Mouse (Mus musculus): ENCODE measurements around the gene Cxcr3. TPM values are rescaled to one million over a fixed set of nuclear protein-coding genes. Genes with fewer than 3 reads are reported as not detected.

Gene Cxcr3
- total and polyA plus RNA-seq, 3 experiments, result not detected

GRCm38 (mm10) chrX:101697537-101697936, 36.5 kb downstream of the Cxcr3 start:
- Histone ChIP-seq H3K79me2 (replicated peaks; ENCODE audit: control insufficient read depth, extremely low read depth, insufficient read depth, poor library complexity, severe bottlenecking) (no peaks in the 10 kb centered on the region), H3K9me3 (replicated peaks; ENCODE audit: low read length) (no peaks in the 10 kb centered on the region), H3K4me1 (ENCODE audit: control insufficient read depth in 1 of 2, insufficient read depth in 2 of 2) (no peaks in the 10 kb centered on the region), H3K4me3 (replicated peaks in 1 of 3; ENCODE audit: low read depth in 2 of 3, low read length in 2 of 3, poor library complexity in 1 of 3) (no peak overlapping the region), H3K27me3 (replicated peaks) (no peaks in the 10 kb centered on the region), H3K4me2 (ENCODE audit: insufficient read depth, low read depth, poor library complexity, severe bottlenecking) (no peak overlapping the region), H3K9ac (ENCODE audit: insufficient read depth, low read depth) (no peak overlapping the region), H3K36me3 (replicated peaks in 1 of 2; ENCODE audit: control insufficient read depth in 1 of 2, insufficient read depth in 1 of 2, low read length in 1 of 2) (no peaks in the 10 kb centered on the region), H3K27ac (ENCODE audit: insufficient read depth, low read depth) (no peak overlapping the region)
- in situ Hi-C loops (cut with MboI; ENCODE audit: low pct_ligation_motif_present, low pct_unique_long_range_greater_than_20kb, low sequenced_read_pairs), result no loop called here
- TF ChIP-seq POLR2AphosphoS2 (IDR thresholded peaks at IDR 0.05; ENCODE audit: low read depth, low read length), result no peak
- TF ChIP-seq KAT2A (IDR thresholded peaks at IDR 0.05; ENCODE audit: insufficient replicate concordance, low read length), result no peak
- no peak for TF ChIP-seq POLR2A (IDR thresholded peaks at IDR 0.05; ENCODE audit: low read depth, low read length)
- TF ChIP-seq MEF2A (IDR thresholded peaks at IDR 0.05; ENCODE audit: borderline replicate concordance, low read depth, low read length), result no peak
- no peak for TF ChIP-seq ETS1 (conservative IDR thresholded peaks at IDR 0.05; ENCODE audit: low read depth, low read length)
- no peak for TF ChIP-seq TBP (conservative IDR thresholded peaks at IDR 0.05; ENCODE audit: low read depth, low read length)
- no peak for TF ChIP-seq MXI1 (IDR thresholded peaks at IDR 0.05; ENCODE audit: low read depth, low read length)
- TF ChIP-seq TCF12 (IDR thresholded peaks at IDR 0.05; ENCODE audit: low read depth, low read length), result no peak
- TF ChIP-seq MAZ (IDR thresholded peaks at IDR 0.05; ENCODE audit: low read depth, low read length), result no peak
- TF ChIP-seq ZKSCAN1 (IDR thresholded peaks at IDR 0.05; ENCODE audit: borderline replicate concordance, low read depth, low read length), result no peak
- TF ChIP-seq ZNF384 (IDR thresholded peaks at IDR 0.05; ENCODE audit: low read depth, low read length), result no peak
- TF ChIP-seq JUND (conservative IDR thresholded peaks at IDR 0.05; ENCODE audit: low read depth, low read length), result no peak
- DNase-seq (ENCODE audit: extremely low read depth), result no peak
- dilution Hi-C loops (cut with MboI; ENCODE audit: extremely low pct_ligation_motif_present, extremely low pct_unique_long_range_greater_than_20kb, low sequenced_read_pairs), result no loop called here

- no peak for DNase-seq (ENCODE audit: extremely low read depth)
- dilution Hi-C loops (cut with MboI; ENCODE audit: extremely low pct_ligation_motif_present, extremely low pct_unique_long_range_greater_than_20kb, low sequenced_read_pairs) (no loop called here), in situ Hi-C loops (cut with MboI; ENCODE audit: low pct_ligation_motif_present, low pct_unique_long_range_greater_than_20kb, low sequenced_read_pairs) (no loop called here)
- Histone ChIP-seq H3K4me3 (replicated peaks in 1 of 3; ENCODE audit: low read depth in 2 of 3, low read length in 2 of 3, poor library complexity in 1 of 3) (no peak overlapping the region), H3K4me2 (ENCODE audit: insufficient read depth, low read depth, poor library complexity, severe bottlenecking) (no peak overlapping the region), H3K9ac (ENCODE audit: insufficient read depth, low read depth) (no peak overlapping the region), H3K27me3 (replicated peaks) (no peaks in the 10 kb centered on the region), H3K27ac (ENCODE audit: insufficient read depth, low read depth) (no peak overlapping the region), H3K79me2 (replicated peaks; ENCODE audit: control insufficient read depth, extremely low read depth, insufficient read depth, poor library complexity, severe bottlenecking) (no peaks in the 10 kb centered on the region), H3K9me3 (replicated peaks; ENCODE audit: low read length) (no peaks in the 10 kb centered on the region), H3K36me3 (replicated peaks in 1 of 2; ENCODE audit: control insufficient read depth in 1 of 2, insufficient read depth in 1 of 2, low read length in 1 of 2) (no peaks in the 10 kb centered on the region), H3K4me1 (ENCODE audit: control insufficient read depth in 1 of 2, insufficient read depth in 2 of 2) (no peaks in the 10 kb centered on the region)
- no peak for TF ChIP-seq MAFK (IDR thresholded peaks at IDR 0.05; ENCODE audit: insufficient replicate concordance, low read length)
- no peak for TF ChIP-seq MAZ (IDR thresholded peaks at IDR 0.05; ENCODE audit: low read depth, low read length)
- TF ChIP-seq RAD21 (IDR thresholded peaks at IDR 0.05; ENCODE audit: low read depth, low read length), result no peak
- TF ChIP-seq POLR2A (IDR thresholded peaks at IDR 0.05; ENCODE audit: low read depth, low read length), result no peak
- TF ChIP-seq HCFC1 (IDR thresholded peaks at IDR 0.05; ENCODE audit: low read depth, low read length), result no peak
- no peak for TF ChIP-seq MEF2A (IDR thresholded peaks at IDR 0.05; ENCODE audit: borderline replicate concordance, low read depth, low read length)
- no peak for TF ChIP-seq ZNF384 (IDR thresholded peaks at IDR 0.05; ENCODE audit: low read depth, low read length)
- no peak for TF ChIP-seq NRF1 (IDR thresholded peaks at IDR 0.05; ENCODE audit: low read depth, low read length)
- no peak for TF ChIP-seq MXI1 (IDR thresholded peaks at IDR 0.05; ENCODE audit: low read depth, low read length)
- TF ChIP-seq POLR2AphosphoS2 (IDR thresholded peaks at IDR 0.05; ENCODE audit: low read depth, low read length), result no peak
- no peak for TF ChIP-seq BHLHE40 (IDR thresholded peaks at IDR 0.05; ENCODE audit: low read depth, low read length)
- TF ChIP-seq CHD1 (IDR thresholded peaks at IDR 0.05; ENCODE audit: low read depth, low read length), result no peak
- no peak for TF ChIP-seq USF1 (IDR thresholded peaks at IDR 0.05; ENCODE audit: low read depth, low read length)
Observed at GRCm38 (mm10) chrX:101695686-101696085, 38.4 kb downstream of the Cxcr3 start.

Other genes with a start within 250 kb of the Cxcr3 start
- 33.3 and 35.7 TPM in 2 replicates for gene Taf1, start 201.5 kb downstream of the Cxcr3 start, total RNA-seq (2012; rRNA removed)
- gene Taf1, start 201.5 kb downstream of the Cxcr3 start, total RNA-seq (2014; rRNA removed), result 33.4 and 33.6 TPM in 2 replicates
- 49.4 and 51.6 TPM in 2 replicates for gene Taf1, start 201.5 kb downstream of the Cxcr3 start, polyA plus RNA-seq (2012; ENCODE audit: insufficient read length, low read depth)
- 49.9 and 55.4 TPM in 2 replicates for gene Ogt, start 94.2 kb downstream of the Cxcr3 start, total RNA-seq (2012; rRNA removed)
- 62.8 and 70.1 TPM in 2 replicates for gene Ogt, start 94.2 kb downstream of the Cxcr3 start, total RNA-seq (2014; rRNA removed)
- 56.6 and 62.3 TPM in 2 replicates for gene Ogt, start 94.2 kb downstream of the Cxcr3 start, polyA plus RNA-seq (2012; ENCODE audit: insufficient read length, low read depth)
- gene Gm4779, start 60.2 kb upstream of the Cxcr3 start, total RNA-seq (2012; rRNA removed), result not detected in 2 replicates
- not detected in 2 replicates for gene Gm4779, start 60.2 kb upstream of the Cxcr3 start, total RNA-seq (2014; rRNA removed)
- gene Gm4779, start 60.2 kb upstream of the Cxcr3 start, polyA plus RNA-seq (2012; ENCODE audit: insufficient read length, low read depth), result not detected in 2 replicates
- not detected in 2 replicates for gene 8030474K03Rik, start 60.4 kb upstream of the Cxcr3 start, total RNA-seq (2012; rRNA removed)
- gene 8030474K03Rik, start 60.4 kb upstream of the Cxcr3 start, total RNA-seq (2014; rRNA removed), result not detected in 2 replicates
- gene 8030474K03Rik, start 60.4 kb upstream of the Cxcr3 start, polyA plus RNA-seq (2012; ENCODE audit: insufficient read length, low read depth), result not detected in 2 replicates
- under 0.01 and 0.17 TPM in 2 replicates for gene Nhsl2, start 115.1 kb upstream of the Cxcr3 start, total RNA-seq (2012; rRNA removed)
- 0.01 TPM in 1 of 2 replicates, not detected in the other for gene Nhsl2, start 115.1 kb upstream of the Cxcr3 start, total RNA-seq (2014; rRNA removed)
- gene Nhsl2, start 115.1 kb upstream of the Cxcr3 start, polyA plus RNA-seq (2012; ENCODE audit: insufficient read length, low read depth), result 0.10 and 0.19 TPM in 2 replicates